Mouse (Mus musculus): ENCODE results near the gene Mipol1.

GRCm38 (mm10) chr12:57456911-57457310, 226.7 kb downstream of the Mipol1 start:
- TF ChIP-seq CTCF (IDR thresholded peaks at IDR 0.05; ENCODE audit: control insufficient read depth, insufficient read depth, insufficient read length) (no peak), MAX (IDR thresholded peaks at IDR 0.05) (no peak), USF1 (IDR thresholded peaks at IDR 0.05; ENCODE audit: low read depth) (no peak), MYOD1 (IDR thresholded peaks at IDR 0.05; ENCODE audit: control insufficient read depth, insufficient read length, low read depth) (no peak), FOSL1 (IDR thresholded peaks at IDR 0.05; ENCODE audit: insufficient read depth, low read length, poor library complexity, severe bottlenecking) (no peak), MYOG (IDR thresholded peaks at IDR 0.05; ENCODE audit: control insufficient read depth, extremely low read depth, insufficient read length) (no peak)
